Mouse (Mus musculus) mouse trophoblast stem cell (cell line): ENCODE results near the gene Fam189a2.

Experiments used
- in situ Hi-C, 2 experiments: fragments of 300-500 bp; cut with MseI, MboI; formaldehyde crosslinking; loops; 2 replicates in 1 of 2; 3 replicates in 1 of 2; pipeline ENCODE4 v1.15.1; 2025

Fam189a2 gene

GRCm38 (mm10) chr19:24025876-24026275 is 4.9 kb downstream of the Fam189a2 start:
- in situ Hi-C loops: no loop called here

- in situ Hi-C loops: no loop called here
Measured at GRCm38 (mm10) chr19:24024667-24025066, 6.2 kb downstream of the Fam189a2 start.

GRCm38 (mm10) chr19:24024131-24024530 is 6.7 kb downstream of the Fam189a2 start:
- in situ Hi-C loops: no loop called here

- in situ Hi-C loops: no loop called here
Measured at GRCm38 (mm10) chr19:24023351-24023750, 7.5 kb downstream of the Fam189a2 start.

GRCm38 (mm10) chr19:24022771-24023170 is 8.0 kb downstream of the Fam189a2 start:
- in situ Hi-C loops: no loop called here

- in situ Hi-C loops: no loop called here
Measured at GRCm38 (mm10) chr19:24022301-24022700, 8.5 kb downstream of the Fam189a2 start.

GRCm38 (mm10) chr19:24020736-24021135 is 10.1 kb downstream of the Fam189a2 start:
- in situ Hi-C loops: no loop called here

GRCm38 (mm10) chr19:24019609-24020008 is 11.2 kb downstream of the Fam189a2 start:
- in situ Hi-C loops: no loop called here

GRCm38 (mm10) chr19:24018396-24018795 is 12.4 kb downstream of the Fam189a2 start:
- in situ Hi-C loops: no loop called here

- in situ Hi-C loops: no loop called here
Measured at GRCm38 (mm10) chr19:24017892-24018291, 12.9 kb downstream of the Fam189a2 start.

GRCm38 (mm10) chr19:24017427-24017826 is 13.4 kb downstream of the Fam189a2 start:
- in situ Hi-C loops: no loop called here

GRCm38 (mm10) chr19:24016706-24017386 is 14.0 kb downstream of the Fam189a2 start:
- in situ Hi-C loops: no loop called here

- in situ Hi-C loops: no loop called here
Measured at GRCm38 (mm10) chr19:24013241-24013640, 17.6 kb downstream of the Fam189a2 start.

GRCm38 (mm10) chr19:24012479-24012878 is 18.3 kb downstream of the Fam189a2 start:
- in situ Hi-C loops: no loop called here

GRCm38 (mm10) chr19:24007638-24008360 is 23.0 kb downstream of the Fam189a2 start:
- in situ Hi-C loops: no loop called here

GRCm38 (mm10) chr19:24007002-24007637 is 23.7 kb downstream of the Fam189a2 start:
- in situ Hi-C loops: no loop called here

- in situ Hi-C loops: no loop called here
Measured at GRCm38 (mm10) chr19:23995766-23996399, 34.9 kb downstream of the Fam189a2 start.

GRCm38 (mm10) chr19:23988166-23988565 is 42.7 kb downstream of the Fam189a2 start:
- in situ Hi-C loops: no loop called here

- in situ Hi-C loops: no loop called here
Measured at GRCm38 (mm10) chr19:23987291-23987690, 43.5 kb downstream of the Fam189a2 start.

GRCm38 (mm10) chr19:23984186-23984585 is 46.6 kb downstream of the Fam189a2 start:
- in situ Hi-C loops: no loop called here

GRCm38 (mm10) chr19:23980598-23980997 is 50.2 kb downstream of the Fam189a2 start:
- in situ Hi-C loops: no loop called here

- in situ Hi-C loops: no loop called here
Measured at GRCm38 (mm10) chr19:23977901-23978443, 52.8 kb downstream of the Fam189a2 start.
